Mouse (Mus musculus) stomach, postnatal 0 days (tissue): Measurements from ENCODE around the gene Dhx36. TPM values are rescaled to one million over a fixed set of nuclear protein-coding genes. Genes with fewer than 3 reads are reported as not detected.

ENCODE experiments used
- ATAC-seq: fragments of 200-750 bp; cut with Nextera tagmentation; 2 replicates; pipeline ENCODE4 v1.8.0; 2017; ENCODE audit not compliant: low FRiP score, low TSS enrichment
- DNase-seq: peaks from one replicate; pipeline ENCODE4 v3.0.0-alpha.2; 2016; ENCODE audit warnings: low spot score
- H3K27ac ChIP-seq: fragments of 300-500 bp; sonication (generic); replicated peaks from 2 replicates; pipeline ENCODE4 v1.5.1; 2014; ENCODE audit warnings: mild to moderate bottlenecking, control low read depth
- H3K27me3 ChIP-seq: fragments of 300-500 bp; sonication (generic); 2 replicates; pipeline ENCODE4 v1.6.1; 2014; ENCODE audit warnings: low read length; ENCODE audit not compliant: control insufficient read depth, insufficient read depth
- H3K36me3 ChIP-seq: fragments of 300-500 bp; sonication (generic); 2 replicates; pipeline ENCODE4 v1.6.1; 2014; ENCODE audit warnings: low read length, mixed read lengths; ENCODE audit not compliant: control insufficient read depth, insufficient read depth
- H3K4me1 ChIP-seq: fragments of 300-500 bp; sonication (generic); replicated peaks from 2 replicates; pipeline ENCODE4 v1.6.1; 2014; ENCODE audit warnings: antibody characterized with exemption; ENCODE audit not compliant: control insufficient read depth, insufficient read depth
- H3K4me2 ChIP-seq: fragments of 300-500 bp; sonication (generic); replicated peaks from 2 replicates; pipeline ENCODE4 v1.6.1; 2014; ENCODE audit warnings: low read depth, mild to moderate bottlenecking, control low read depth, moderate library complexity
- H3K4me3 ChIP-seq: fragments of 300-500 bp; sonication (generic); 2 replicates; pipeline ENCODE4 v1.5.1; 2014; ENCODE audit warnings: low read depth, low read length, control low read depth
- H3K9ac ChIP-seq: fragments of 300-500 bp; sonication (generic); 2 replicates; pipeline ENCODE4 v1.6.1; 2014; ENCODE audit warnings: mild to moderate bottlenecking, low read length, control low read depth, mixed read lengths
- H3K9me3 ChIP-seq: fragments of 300-500 bp; sonication (generic); 2 replicates; pipeline ENCODE4 v1.6.1; 2016; ENCODE audit warnings: low read length; ENCODE audit not compliant: control insufficient read depth
- CTCF ChIP-seq: IDR thresholded peaks from 2 replicates; pipeline ENCODE4 v1.5.1; 2016; ENCODE audit warnings: antibody characterized with exemption, low read depth, mild to moderate bottlenecking, moderate library complexity
- EP300 ChIP-seq: optimal IDR thresholded peaks from 2 replicates; pipeline ENCODE3; 2016; ENCODE audit warnings: antibody characterized with exemption
- WGBS: fragments of 180-500 bp; shearing (Covaris S2); extraction: QIAGEN DNeasy Blood & Tissue Kit; methylation state at CpG from one replicate; pipeline ENCODE4 v1.1.7; 2014; 5-methylcytosine and 5-hydroxymethylcytosine counted together
- polyA plus RNA-seq: library from polyadenylated mRNA; unstranded; fragments of >200 nt; fragmentation: Nextera tagmentation; extraction: Ambion mirVana; gene quantifications from 2 replicates; pipeline ENCODE4 v1.2.1, GENCODE M21; 2015

The Dhx36 gene
- polyA plus RNA-seq, 1 experiment from 2014 or later: 10.1 TPM

- WGBS: 39% methylated on average over 6 of the region's 6 CpGs
- DNase-seq (peak; percentile 74), ATAC-seq (peak; percentile 77; the same call in 1 of the 2 replicates)
- H3K9ac ChIP-seq: no peak overlapping the region
- H3K4me2 ChIP-seq: no peak overlapping the region
- H3K4me1 ChIP-seq: no peaks in the 10 kb centered on the region
- TF ChIP-seq CTCF: peak; percentile 88
- no peak for TF ChIP-seq EP300
- H3K27me3 ChIP-seq: no peaks in the 10 kb centered on the region
- no peak overlapping the region for H3K27ac ChIP-seq
- H3K36me3 ChIP-seq: peaks cover 12% of the 10 kb centered on the region; the same call in 1 of the 2 replicates
- no peak overlapping the region for H3K4me3 ChIP-seq
- no peaks in the 10 kb centered on the region for H3K9me3 ChIP-seq
Observed at GRCm38 (mm10) chr3:62458284-62459013, 48.4 kb downstream of the Dhx36 start.

DNA sequence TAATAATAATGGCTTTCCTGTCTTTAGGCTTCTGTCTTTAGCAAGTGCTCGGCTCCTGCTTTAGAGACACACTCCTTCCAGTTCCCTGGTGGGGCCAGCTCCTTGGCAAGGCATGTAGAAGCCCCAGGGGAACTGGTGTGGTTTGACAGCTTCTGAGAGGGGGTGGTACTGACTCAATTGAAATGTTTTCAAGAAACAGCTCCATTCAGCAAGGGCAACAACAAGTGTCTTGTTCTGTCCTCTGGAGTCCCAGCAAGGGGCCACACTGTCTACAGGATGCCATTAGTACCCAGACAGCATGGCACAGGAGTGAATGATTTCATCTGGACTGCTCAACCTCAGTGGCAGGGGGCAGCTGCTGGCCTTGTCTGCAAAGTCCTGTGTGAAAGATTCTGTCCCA is 51.0 kb downstream of the Dhx36 start:
- 65% methylated on average over 1 of the region's 1 CpGs for whole genome bisulfite sequencing
- no peak for TF ChIP-seq EP300
- TF ChIP-seq CTCF: no peak
- ATAC-seq: no peak
- H3K4me2 ChIP-seq: no peak overlapping the region
- H3K27ac ChIP-seq: no peak overlapping the region
- H3K4me1 ChIP-seq: no peaks in the 10 kb centered on the region
- no peak for DNase-seq
- no peak overlapping the region for H3K4me3 ChIP-seq
- no peaks in the 10 kb centered on the region for H3K9me3 ChIP-seq
- H3K36me3 ChIP-seq: peaks cover 9% of the 10 kb centered on the region; the same call in 1 of the 2 replicates
- H3K9ac ChIP-seq: no peak overlapping the region
- no peaks in the 10 kb centered on the region for H3K27me3 ChIP-seq

DNA sequence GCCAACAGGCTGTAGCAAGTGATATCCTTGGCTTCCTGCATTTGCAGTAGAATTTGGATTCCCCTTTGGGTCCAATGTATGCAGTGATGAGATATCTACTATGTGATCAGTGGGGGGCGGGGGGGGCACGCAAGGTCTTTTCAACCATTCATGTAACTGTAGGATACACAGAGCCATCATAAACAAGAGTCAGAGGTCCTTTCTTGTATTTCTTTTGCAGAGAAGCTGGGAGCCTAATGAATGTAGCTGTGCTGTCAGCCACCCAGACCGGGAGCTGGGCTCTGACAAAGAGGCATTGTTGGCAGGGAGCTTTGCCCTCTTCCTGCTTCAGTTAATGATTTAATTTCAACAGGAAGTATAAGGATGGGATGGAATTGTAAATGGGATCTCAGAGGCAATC is 52.7 kb downstream of the Dhx36 start:
- Histone ChIP-seq H3K4me3 (no peak overlapping the region), H3K27me3 (no peaks in the 10 kb centered on the region), H3K4me1 (no peaks in the 10 kb centered on the region), H3K4me2 (no peak overlapping the region), H3K27ac (0 out of 2 replicates have a peak overlapping the region, but pooled peaks have one; percentile 6), H3K36me3 (0 out of 2 replicates have a peak, but pooled peaks cover 2% of the 10 kb centered on the region), H3K9ac (no peak overlapping the region), H3K9me3 (no peaks in the 10 kb centered on the region)
- 59% methylated on average over 3 of the region's 3 CpGs for WGBS
- DNase-seq: peak; percentile 27
- TF ChIP-seq EP300: no peak
- ATAC-seq: no peak

DNA sequence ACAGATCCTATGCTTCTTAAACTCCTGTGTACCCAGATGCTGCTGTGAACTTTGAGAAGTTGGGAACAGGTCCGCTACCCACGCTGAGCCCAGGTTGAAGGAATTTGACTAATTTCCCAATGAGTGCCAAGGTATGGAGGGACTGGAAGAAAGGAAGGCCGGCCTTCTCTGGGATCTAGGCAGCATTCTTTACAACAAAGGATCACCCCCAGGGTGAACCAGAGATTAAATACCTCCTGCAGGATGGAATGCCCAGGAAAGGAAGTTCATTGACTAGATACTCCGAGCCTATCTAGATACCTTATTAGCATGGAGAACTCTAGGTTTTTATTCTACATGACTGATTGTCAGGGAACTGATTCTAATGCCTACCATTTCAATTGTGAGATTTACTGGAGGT is 53.8 kb downstream of the Dhx36 start:
- Histone ChIP-seq H3K27ac (no peak overlapping the region), H3K9ac (no peak overlapping the region), H3K27me3 (no peaks in the 10 kb centered on the region), H3K4me2 (no peak overlapping the region), H3K9me3 (no peaks in the 10 kb centered on the region), H3K36me3 (no peaks in the 10 kb centered on the region), H3K4me3 (no peak overlapping the region), H3K4me1 (no peaks in the 10 kb centered on the region)
- DNase-seq (no peak), ATAC-seq (no peak)
- TF ChIP-seq CTCF (no peak), EP300 (no peak)
- WGBS: 73% methylated on average over 4 of the region's 4 CpGs

DNA sequence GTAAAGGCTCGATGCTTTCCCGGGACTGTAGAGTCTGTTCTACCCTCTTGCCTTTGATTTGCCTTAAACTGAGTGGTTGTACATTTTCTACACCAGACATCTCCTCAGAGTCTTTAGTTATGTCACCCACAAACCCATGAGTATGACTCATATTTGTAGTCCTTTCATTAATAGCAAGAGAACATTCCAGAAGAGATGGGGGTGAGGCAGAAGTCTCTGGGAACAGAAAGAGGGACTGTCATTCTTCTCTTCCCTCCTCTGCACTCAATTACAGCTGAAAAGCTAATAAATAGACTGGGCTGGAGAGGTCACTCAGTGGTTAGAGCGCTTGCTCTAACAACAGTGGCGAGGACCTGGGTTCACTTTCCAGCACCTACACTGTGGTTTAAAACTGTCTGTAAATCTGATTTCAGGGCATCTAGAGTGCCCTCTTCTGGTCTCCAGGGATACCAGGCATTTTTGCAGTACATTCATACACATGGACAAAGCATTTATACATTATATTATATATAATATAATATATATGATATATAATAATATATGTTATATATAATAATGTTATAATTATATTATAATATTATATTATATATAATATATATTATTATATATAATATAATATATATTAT is 56.8 kb downstream of the Dhx36 start:
- no peak for ATAC-seq
- no peaks in the 10 kb centered on the region for H3K36me3 ChIP-seq
- no peak overlapping the region for H3K4me3 ChIP-seq
- TF ChIP-seq EP300: no peak
- TF ChIP-seq CTCF: peak; percentile 44
- no peaks in the 10 kb centered on the region for H3K9me3 ChIP-seq
- H3K9ac ChIP-seq: no peak overlapping the region
- no peak overlapping the region for H3K27ac ChIP-seq
- 91% methylated on average over 4 of the region's 4 CpGs for WGBS
- no peaks in the 10 kb centered on the region for H3K27me3 ChIP-seq
- DNase-seq: no peak
- no peaks in the 10 kb centered on the region for H3K4me1 ChIP-seq
- H3K4me2 ChIP-seq: no peak overlapping the region

GRCm38 (mm10) chr3:62447151-62447550 is 59.7 kb downstream of the Dhx36 start:
- Histone ChIP-seq H3K27ac (no peak overlapping the region), H3K36me3 (no peaks in the 10 kb centered on the region), H3K4me1 (no peaks in the 10 kb centered on the region), H3K27me3 (no peaks in the 10 kb centered on the region), H3K4me2 (no peak overlapping the region), H3K9ac (no peak overlapping the region), H3K4me3 (no peak overlapping the region), H3K9me3 (no peaks in the 10 kb centered on the region)
- no peak for ATAC-seq
- no peak for TF ChIP-seq EP300
- no peak for TF ChIP-seq CTCF
- 61% methylated on average over 8 of the region's 8 CpGs for WGBS
- no peak for DNase-seq
